Mouse (Mus musculus): ENCODE measurements around the gene Glul.
A peak's percentile ranks its signal among the peaks of the same experiment; 100 is the strongest.
"Not testable (repeated sequence)": the region's sequence is repeated elsewhere in the genome, so short reads cannot be mapped to it uniquely, and the experiment has no call there.

Gene Glul

GRCm38 (mm10) chr1:153899731-153900380, at the start of gene Glul, which contains the start of gene Teddm2:
Gene Glul, plus strand, starts transcription at chr1:153899944.
Gene Teddm2, minus strand, starts transcription at chr1:153900228.
- peak; percentile 98 for DNase-seq

DNA sequence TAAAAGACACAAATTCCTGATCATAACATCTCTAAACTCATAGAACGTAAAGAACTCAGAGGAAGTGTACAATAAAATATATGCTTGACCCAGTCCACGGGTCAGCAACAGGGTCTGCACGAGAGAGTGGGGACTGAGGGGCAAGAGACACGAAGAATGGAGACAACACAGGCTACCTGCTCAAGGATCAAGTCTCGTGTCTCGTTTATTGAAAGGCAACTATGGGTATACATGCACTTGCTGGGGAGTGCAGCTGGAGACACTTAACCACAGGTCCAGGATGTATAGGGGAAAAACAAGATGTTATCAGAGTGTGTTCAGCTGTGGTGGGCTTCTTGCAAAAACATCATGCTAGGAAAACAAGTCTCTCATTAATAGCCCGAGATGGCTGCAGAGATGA, 47.0 kb upstream of the Glul start:
- not testable (repeated sequence) for DNase-seq

GRCm38 (mm10) chr1:153855946-153856345, 43.8 kb upstream of the Glul start:
- DNase-seq = no peak

- no peak for DNase-seq
Observed at GRCm38 (mm10) chr1:153874045-153874444, 25.7 kb upstream of the Glul start, which contains the start of gene Teddm1b. Gene Teddm1b, plus strand, starts transcription at chr1:153874345.

DNA sequence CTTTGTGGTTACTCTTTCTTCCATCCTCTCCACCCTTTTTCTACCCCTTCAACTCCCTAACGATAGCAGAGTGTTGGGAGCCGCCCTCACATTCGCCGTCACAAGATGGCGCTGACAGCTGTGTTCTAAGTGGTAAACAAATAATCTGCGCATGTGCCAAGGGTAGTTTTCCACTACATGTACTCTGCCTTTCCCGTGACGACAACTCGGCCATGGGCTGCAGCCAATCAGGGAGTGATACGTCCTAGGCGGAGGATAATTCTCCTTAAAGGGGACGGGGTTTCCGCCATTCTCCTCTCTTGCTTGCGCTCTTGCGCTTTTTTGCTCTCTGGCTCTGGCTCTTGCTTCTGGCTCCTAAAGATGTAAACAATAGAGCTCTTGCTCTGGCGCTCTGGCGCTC, 19.4 kb upstream of the Glul start:
- not testable (repeated sequence) for DNase-seq

DNA sequence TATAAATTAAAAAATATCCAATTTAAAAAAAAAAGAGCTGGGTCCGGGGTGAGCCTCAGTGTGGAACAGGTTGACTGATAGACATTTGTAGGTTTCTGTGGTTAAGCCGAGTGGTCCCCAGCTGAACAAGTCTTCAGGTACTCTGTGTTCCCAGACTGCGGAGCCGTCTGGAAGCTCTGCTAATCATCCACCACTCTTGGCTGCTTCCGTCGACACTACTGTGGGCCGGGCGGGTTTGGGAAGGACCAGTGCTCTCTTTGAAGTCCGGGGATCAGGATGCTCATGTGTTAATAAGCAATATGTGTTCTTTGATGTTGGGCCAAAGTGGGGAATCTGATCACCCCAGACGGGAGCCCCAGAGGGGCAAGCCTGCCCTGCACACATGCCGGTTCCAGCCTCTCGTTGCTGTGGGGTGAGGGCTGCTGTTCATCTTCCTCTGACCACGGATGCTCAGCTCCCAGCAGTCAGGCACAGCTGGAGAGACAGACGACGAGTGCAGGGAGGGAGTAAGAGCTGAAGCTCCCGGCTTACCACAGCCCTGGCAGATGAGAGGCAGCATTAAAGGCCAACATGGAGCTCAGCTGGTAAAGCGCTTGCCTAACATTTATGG, 13.6 kb upstream of the Glul start:
- no peak for DNase-seq

DNA sequence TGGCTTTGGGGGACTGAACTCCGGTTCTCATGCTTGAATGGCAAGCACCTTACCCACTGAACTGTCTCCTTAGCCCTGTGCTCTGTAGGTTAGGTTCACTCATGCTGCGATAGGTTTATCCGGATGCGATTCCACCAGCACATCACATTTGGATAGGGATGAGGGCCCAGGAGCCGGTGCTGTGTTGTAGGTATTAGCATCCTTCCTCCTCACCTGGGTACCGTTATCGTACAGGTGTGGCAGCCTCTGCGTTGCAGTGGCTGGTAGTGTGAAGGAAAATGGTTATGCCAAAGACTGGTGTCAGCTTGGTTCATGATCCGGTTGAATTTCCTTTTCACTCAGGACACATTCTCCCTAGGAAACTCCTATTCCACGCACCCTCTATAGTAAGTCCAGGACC, 9.6 kb upstream of the Glul start:
- DNase-seq = no peak

- DNase-seq = no peak
Observed at GRCm38 (mm10) chr1:153891442-153891841, 8.3 kb upstream of the Glul start, which contains the start of gene Teddm1a. Gene Teddm1a, plus strand, starts transcription at chr1:153891742.

DNA sequence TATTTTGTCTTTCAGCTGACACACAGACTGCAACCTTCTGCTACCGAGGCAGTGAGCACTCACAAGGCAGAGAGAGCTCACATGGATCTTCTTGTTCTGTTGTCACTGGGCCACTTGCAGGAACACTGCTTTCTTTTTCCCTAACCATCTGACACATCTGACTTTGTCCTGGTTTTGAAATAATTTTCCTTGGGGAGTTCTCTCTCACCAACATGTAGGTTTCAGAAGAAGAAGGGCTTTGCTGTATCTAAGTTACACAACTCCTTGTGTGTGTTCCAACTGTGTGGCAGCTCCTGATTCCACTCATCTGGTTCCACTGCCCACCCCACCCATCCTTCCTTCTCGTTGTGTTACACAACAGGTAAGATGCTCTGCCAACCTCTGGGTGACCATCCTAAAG, 6.0 kb upstream of the Glul start:
- DNase-seq = no peak

DNA sequence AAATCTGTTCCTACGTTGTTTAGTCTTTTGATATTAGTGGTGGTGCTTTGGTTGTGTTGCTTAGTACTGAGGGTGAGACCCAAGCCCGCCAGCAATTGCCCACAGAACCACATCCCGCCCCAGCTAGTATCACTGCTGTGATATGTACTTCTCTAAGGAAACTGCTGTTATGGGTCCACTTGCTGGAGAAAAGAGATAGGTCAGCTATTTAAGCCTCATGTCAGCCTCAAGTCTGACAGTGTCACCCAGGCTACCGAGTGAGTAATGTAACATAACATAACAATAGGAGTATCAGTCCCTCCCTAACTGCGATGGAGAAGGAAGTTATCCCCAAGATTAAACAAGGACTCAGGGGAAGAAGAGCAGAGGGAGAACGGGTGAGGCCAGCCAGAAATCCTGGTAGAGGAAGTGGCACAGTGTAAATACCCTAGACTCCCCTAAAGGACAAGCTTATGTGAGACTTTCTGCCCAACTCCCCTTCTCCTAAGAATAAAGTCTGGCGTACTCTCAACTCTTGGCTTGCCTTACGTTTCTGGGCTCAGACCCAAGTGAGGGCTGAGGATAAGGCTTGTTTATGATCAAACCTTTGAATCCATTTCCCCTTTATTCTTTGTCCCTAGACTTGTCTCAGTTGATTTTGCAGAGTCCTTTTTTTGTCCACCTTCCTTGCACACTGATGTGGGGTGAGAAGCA, 5.4 kb upstream of the Glul start:
- DNase-seq = peak; percentile 27

DNA sequence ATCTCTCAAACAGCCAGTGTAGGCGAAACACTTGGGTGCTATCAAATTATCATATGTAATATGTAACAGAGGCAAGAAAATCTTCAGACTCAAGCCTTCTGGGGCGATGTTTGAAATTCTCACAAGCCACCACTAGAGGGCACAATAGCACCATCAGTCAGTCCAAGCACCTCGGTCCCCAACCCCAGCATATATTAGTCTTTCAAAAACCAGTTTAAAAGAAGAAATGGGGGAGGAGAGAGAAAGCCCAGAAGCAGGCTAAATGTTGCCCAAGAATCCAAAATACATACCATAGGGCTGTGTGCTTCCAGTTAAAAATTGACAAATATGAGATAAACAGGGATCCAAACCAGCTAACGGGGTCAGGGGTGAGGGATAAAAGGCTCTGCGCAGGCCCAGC, 4.8 kb upstream of the Glul start:
- peak; percentile 84 for DNase-seq

GRCm38 (mm10) chr1:153897196-153897595, 2.5 kb upstream of the Glul start:
- DNase-seq = no peak

GRCm38 (mm10) chr1:153898989-153899730, 584 bp upstream of the Glul start:
- DNase-seq = no peak

DNA sequence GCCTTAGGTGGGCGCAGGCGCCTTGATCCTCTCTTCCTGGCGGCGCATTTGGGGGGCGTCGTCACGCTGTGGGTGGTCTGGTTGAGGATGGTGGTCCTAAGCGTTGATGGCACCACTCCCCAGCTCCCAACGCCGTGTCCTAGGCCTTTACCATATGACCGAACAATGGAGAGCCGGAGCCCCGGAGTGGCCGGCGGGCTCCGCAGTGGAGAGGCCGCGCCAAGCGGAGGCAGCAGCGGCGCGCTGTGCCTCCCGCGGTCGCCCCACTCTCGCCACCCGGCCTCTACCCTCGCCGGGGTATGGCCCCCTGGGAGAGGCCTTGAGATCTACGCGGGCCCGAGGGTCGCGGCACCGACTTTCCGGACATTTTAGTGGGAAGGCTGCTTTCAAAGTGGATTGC, 637 bp downstream of the Glul start:
- DNase-seq = no peak

GRCm38 (mm10) chr1:153900860-153901730, 1.4 kb downstream of the Glul start:
- DNase-seq = peak; percentile 84

DNA sequence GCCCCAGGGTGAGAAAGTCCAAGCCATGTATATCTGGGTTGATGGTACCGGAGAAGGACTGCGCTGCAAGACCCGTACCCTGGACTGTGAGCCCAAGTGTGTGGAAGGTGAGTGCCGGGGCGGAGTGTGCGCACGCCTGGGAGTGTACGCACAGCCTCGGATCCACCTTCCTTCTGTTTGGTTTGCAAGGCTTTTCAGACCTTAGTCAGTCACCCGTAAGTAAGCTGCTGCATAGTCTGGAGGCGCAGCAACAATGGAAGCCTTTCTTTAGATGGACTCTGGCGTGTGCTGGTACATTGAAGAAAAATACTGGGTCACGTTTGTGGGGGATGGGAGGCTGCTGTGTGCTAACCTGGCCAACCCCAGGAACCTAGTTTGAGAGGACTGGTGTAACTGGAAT, 3.3 kb downstream of the Glul start:
- DNase-seq = no peak

GRCm38 (mm10) chr1:153904236-153904635, 4.5 kb downstream of the Glul start:
- DNase-seq = no peak

GRCm38 (mm10) chr1:153905884-153906283, 6.1 kb downstream of the Glul start:
- no peak for DNase-seq

DNA sequence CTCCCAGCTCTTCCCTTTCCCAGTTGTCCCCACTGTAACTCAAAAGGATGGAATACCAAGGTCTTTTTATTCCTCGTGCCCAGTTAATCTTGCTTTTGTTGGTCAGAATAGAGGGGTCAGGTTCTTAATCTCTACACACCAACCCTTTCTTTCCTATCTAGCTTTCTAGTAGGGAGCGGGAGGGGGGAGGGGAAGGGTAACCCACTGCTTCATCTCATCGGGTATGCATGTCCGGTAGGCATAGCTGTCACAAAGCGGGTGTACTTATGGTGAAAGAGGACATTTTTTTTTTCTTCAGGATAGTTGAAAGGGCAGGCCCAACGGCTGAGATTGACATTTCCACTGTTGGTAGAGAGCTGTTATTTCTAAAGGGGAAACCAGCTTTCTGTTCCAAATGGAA, 8.5 kb downstream of the Glul start:
- DNase-seq = no peak

DNA sequence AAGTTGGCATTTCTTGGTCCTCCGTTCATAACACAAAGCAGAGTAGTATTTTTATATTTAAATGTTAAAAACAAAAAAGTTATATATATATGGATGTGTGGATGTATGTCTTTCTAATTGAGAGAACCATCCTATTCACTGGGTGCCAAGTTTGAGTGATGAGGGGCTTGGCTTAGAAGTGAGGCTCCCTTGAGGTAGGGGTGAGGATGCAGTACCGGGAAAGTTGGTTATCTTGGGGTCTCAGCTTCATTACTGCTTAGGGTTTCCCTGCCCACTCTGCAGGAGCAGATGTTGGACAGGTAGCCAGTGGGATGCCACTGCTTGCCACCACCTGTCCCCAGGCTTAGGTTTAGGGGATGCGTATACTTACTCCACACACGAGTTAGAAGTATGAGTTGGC, 9.0 kb downstream of the Glul start:
- no peak for DNase-seq

DNA sequence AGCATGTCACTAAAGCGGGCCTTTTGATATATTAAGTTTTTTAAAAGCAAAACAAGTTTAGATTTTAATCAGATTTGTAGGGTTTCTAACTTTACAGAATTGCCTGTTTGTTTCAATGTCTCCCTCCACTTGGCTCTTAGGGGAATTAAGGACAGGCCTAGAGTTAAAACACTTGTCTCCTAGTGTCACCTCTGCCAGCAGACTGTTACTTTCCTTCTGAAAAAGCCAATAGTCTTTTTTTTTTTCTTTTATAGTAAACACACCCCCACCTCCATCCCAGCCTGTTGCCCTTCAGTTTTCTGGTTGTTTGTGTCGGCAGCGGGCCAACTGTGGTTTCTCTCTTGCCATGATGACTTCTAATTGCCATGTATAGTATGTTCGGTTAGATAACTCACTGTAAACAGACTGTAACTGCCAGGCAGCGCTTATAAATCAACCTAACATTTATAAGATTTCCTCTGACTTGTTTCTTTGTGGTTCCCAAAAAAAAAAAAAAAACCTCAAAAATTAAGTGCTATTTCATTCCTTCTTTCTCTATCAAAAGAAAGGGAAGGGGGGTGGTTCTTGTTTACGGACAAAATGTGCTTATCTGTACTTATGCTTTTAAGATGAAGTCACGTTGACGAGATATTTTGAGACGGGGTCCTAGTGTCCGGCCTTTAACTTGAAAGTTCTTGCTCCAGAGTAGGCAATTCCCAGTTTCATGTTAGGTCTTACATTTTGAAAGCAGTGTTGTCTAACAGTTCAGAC, 9.6 kb downstream of the Glul start:
- peak; percentile 37 for DNase-seq

- DNase-seq = no peak
Observed at GRCm38 (mm10) chr1:153909963-153910291, 10.2 kb downstream of the Glul start.

Data from lung, postnatal 10 days (tissue).